Mouse (Mus musculus): ENCODE measurements around the gene Gpt2.

DNA sequence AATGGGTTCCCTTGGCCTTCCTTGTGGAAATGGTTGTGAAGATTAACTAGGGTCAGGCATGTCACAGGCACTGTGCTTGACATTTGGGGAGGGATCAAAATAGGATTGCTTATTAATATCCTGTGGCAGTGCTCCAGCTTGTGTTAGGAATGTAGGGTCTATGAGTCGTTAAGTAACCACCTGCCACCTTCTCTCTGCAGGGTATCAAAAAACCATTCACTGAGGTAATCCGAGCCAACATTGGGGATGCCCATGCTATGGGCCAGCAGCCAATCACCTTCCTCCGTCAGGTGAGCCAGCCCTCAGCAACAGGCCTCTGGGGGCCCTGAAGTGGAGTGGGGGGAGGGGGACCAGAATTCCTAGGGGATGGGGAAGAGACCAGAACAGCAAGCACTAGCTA is 10.7 kb downstream of the Gpt2 start:
- TF ChIP-seq POLR2A (IDR thresholded peaks at IDR 0.05; ENCODE audit: borderline replicate concordance, extremely low read depth, insufficient read depth, insufficient read length, poor library complexity, severe bottlenecking), result no peak
- no peak for TF ChIP-seq CTCF (IDR thresholded peaks at IDR 0.05; ENCODE audit: borderline replicate concordance, extremely low read depth, insufficient read depth, insufficient read length)

Measured in brain, embryonic 14.5 days (tissue).